Mouse (Mus musculus) MEL (cell line): ENCODE data around the gene Trex1. TPM values are rescaled to one million over a fixed set of nuclear protein-coding genes. Genes with fewer than 3 reads are reported as not detected.

ENCODE experiments used
- DNase-seq: peaks from one replicate; pipeline ENCODE4 v3.0.0; 2011; ENCODE audit warnings: low read depth, low spot score
- H3K27ac ChIP-seq: 2 replicates; pipeline ENCODE4 v1.5.1; 2012; ENCODE audit warnings: low read depth, mild to moderate bottlenecking, control low read depth, low read length, moderate library complexity; ENCODE audit not compliant: control insufficient read depth
- H3K27me3 ChIP-seq, 2 experiments: fragments of 150-350 bp in 1 of 2; sonication (generic) in 1 of 2; 2 replicates each; pipeline ENCODE4 v1.6.1; 2012; ENCODE audit warnings: low read length in 2 of 2, mild to moderate bottlenecking in 2 of 2, improper control_type of control experiment in 1 of 2, moderate library complexity in 1 of 2; ENCODE audit not compliant: insufficient read depth in 2 of 2, control insufficient read depth in 1 of 2
- H3K36me3 ChIP-seq, 2 experiments: 2 replicates each; pipeline ENCODE4 v1.6.1; 2012 to 2014; ENCODE audit warnings: low read length in 2 of 2, improper control_type of control experiment in 1 of 2, inconsistent platforms in 1 of 2, mild to moderate bottlenecking in 1 of 2; ENCODE audit not compliant: insufficient read depth in 2 of 2, control insufficient read depth in 1 of 2
- H3K4me1 ChIP-seq, 2 experiments: fragments of 150-350 bp in 1 of 2; sonication (generic) in 1 of 2; 2 replicates each; pipeline ENCODE4 v1.6.1; 2012; ENCODE audit warnings: low read length in 2 of 2, improper control_type of control experiment in 1 of 2, mild to moderate bottlenecking in 1 of 2; ENCODE audit not compliant: insufficient read depth in 2 of 2, control insufficient read depth in 1 of 2
- H3K4me3 ChIP-seq, 2 experiments: fragments of 150-350 bp in 1 of 2; sonication (generic) in 1 of 2; 2 replicates each; pipeline ENCODE4 v1.5.1; 2012; ENCODE audit warnings: low read depth in 2 of 2, low read length in 2 of 2, mild to moderate bottlenecking in 2 of 2, moderate library complexity in 2 of 2, control low read depth in 1 of 2, improper control_type of control experiment in 1 of 2; ENCODE audit not compliant: control insufficient read depth in 1 of 2, insufficient read depth in 1 of 2
- H3K79me2 ChIP-seq: 2 replicates; pipeline ENCODE4 v1.6.1; 2012; ENCODE audit warnings: mild to moderate bottlenecking, low read length, moderate library complexity; ENCODE audit not compliant: control insufficient read depth, poor library complexity, insufficient read depth
- H3K9ac ChIP-seq: 2 replicates; pipeline ENCODE4 v1.6.1; 2012; ENCODE audit warnings: low read depth, mild to moderate bottlenecking, control low read depth, low read length, moderate library complexity; ENCODE audit not compliant: control insufficient read depth, poor library complexity, severe bottlenecking
- H3K9me3 ChIP-seq: fragments of 150-350 bp; sonication (generic); replicated peaks from 2 replicates; pipeline ENCODE4 v1.6.1; 2012; ENCODE audit warnings: mild to moderate bottlenecking, low read length, improper control_type of control experiment, moderate library complexity; ENCODE audit not compliant: insufficient read depth
- BHLHE40 ChIP-seq: IDR thresholded peaks from 2 replicates; pipeline ENCODE4 v1.6.1; 2012; ENCODE audit warnings: low read depth, mild to moderate bottlenecking, inconsistent platforms, low read length, improper control_type of control experiment, borderline replicate concordance
- CHD2 ChIP-seq: IDR thresholded peaks from 2 replicates; pipeline ENCODE4 v1.6.1; 2011; ENCODE audit warnings: low read length, improper control_type of control experiment
- CTCF ChIP-seq, 3 experiments: IDR thresholded peaks in 2 of 3; conservative IDR thresholded peaks in 1 of 3; 2 replicates each; pipeline ENCODE4 v1.5.1; 2011 to 2012; ENCODE audit warnings: low read length in 3 of 3, low read depth in 2 of 3, mild to moderate bottlenecking in 2 of 3, improper control_type of control experiment in 1 of 3, inconsistent platforms in 1 of 3, mixed read lengths in 1 of 3, moderate library complexity in 1 of 3; ENCODE audit not compliant: control insufficient read depth in 1 of 3, insufficient read depth in 1 of 3, poor library complexity in 1 of 3, severe bottlenecking in 1 of 3
- ELF1 ChIP-seq: IDR thresholded peaks from 2 replicates; pipeline ENCODE4 v1.6.1; 2014; ENCODE audit warnings: low read depth, mild to moderate bottlenecking, inconsistent platforms, low read length, improper control_type of control experiment, moderate library complexity
- MAFK ChIP-seq: IDR thresholded peaks from 2 replicates; pipeline ENCODE4 v1.6.1; 2011; ENCODE audit warnings: low read depth, mild to moderate bottlenecking, low read length, improper control_type of control experiment, borderline replicate concordance
- MAX ChIP-seq: IDR thresholded peaks from 2 replicates; pipeline ENCODE4 v1.6.1; 2011; ENCODE audit warnings: low read length, improper control_type of control experiment
- MAZ ChIP-seq: IDR thresholded peaks from 2 replicates; pipeline ENCODE4 v1.6.1; 2012; ENCODE audit warnings: low read depth, mild to moderate bottlenecking, inconsistent platforms, low read length, improper control_type of control experiment
- MEF2A ChIP-seq: IDR thresholded peaks from 2 replicates; pipeline ENCODE4 v1.6.1; 2014; ENCODE audit warnings: low read depth, mild to moderate bottlenecking, inconsistent platforms, low read length, improper control_type of control experiment; ENCODE audit not compliant: poor library complexity, insufficient replicate concordance, severe bottlenecking; ENCODE audit errors: extremely low read depth
- NELFE ChIP-seq: IDR thresholded peaks from 2 replicates; pipeline ENCODE4 v1.6.1; 2011; ENCODE audit warnings: low read depth, low read length, improper control_type of control experiment
- NRF1 ChIP-seq: IDR thresholded peaks from 2 replicates; pipeline ENCODE4 v1.6.1; 2014; ENCODE audit warnings: low read depth, mild to moderate bottlenecking, inconsistent platforms, low read length, improper control_type of control experiment, moderate library complexity; ENCODE audit not compliant: poor library complexity, insufficient read depth, severe bottlenecking
- POLR2AphosphoS2 ChIP-seq: IDR thresholded peaks from 2 replicates; pipeline ENCODE4 v1.6.1; 2011; ENCODE audit warnings: low read length, improper control_type of control experiment
- RAD21 ChIP-seq: IDR thresholded peaks from 2 replicates; pipeline ENCODE4 v1.6.1; 2011; ENCODE audit warnings: mild to moderate bottlenecking, low read depth, low read length, improper control_type of control experiment
- RCOR1 ChIP-seq: IDR thresholded peaks from 2 replicates; pipeline ENCODE4 v1.6.1; 2012; ENCODE audit warnings: low read depth, mild to moderate bottlenecking, inconsistent platforms, low read length, improper control_type of control experiment
- SIN3A ChIP-seq: IDR thresholded peaks from 2 replicates; pipeline ENCODE4 v1.6.1; 2012; ENCODE audit warnings: low read length, improper control_type of control experiment, inconsistent platforms
- SMC3 ChIP-seq: IDR thresholded peaks from 2 replicates; pipeline ENCODE4 v1.6.1; 2011; ENCODE audit warnings: low read depth, low read length, improper control_type of control experiment
- TBP ChIP-seq: IDR thresholded peaks from 2 replicates; pipeline ENCODE4 v1.8.0; 2011; ENCODE audit warnings: low read depth, low read length, improper control_type of control experiment
- TCF12 ChIP-seq: IDR thresholded peaks from 2 replicates; pipeline ENCODE4 v1.6.1; 2014; ENCODE audit warnings: low read depth, mild to moderate bottlenecking, inconsistent platforms, low read length, improper control_type of control experiment, moderate library complexity
- USF1 ChIP-seq: IDR thresholded peaks from 2 replicates; pipeline ENCODE4 v1.6.1; 2014; ENCODE audit warnings: low read depth, mild to moderate bottlenecking, inconsistent platforms, low read length, improper control_type of control experiment, moderate library complexity
- ZKSCAN1 ChIP-seq: IDR thresholded peaks from 2 replicates; pipeline ENCODE4 v1.6.1; 2012; ENCODE audit warnings: low read depth, mild to moderate bottlenecking, inconsistent platforms, low read length, improper control_type of control experiment, moderate library complexity
- ZMIZ1 ChIP-seq: IDR thresholded peaks from 2 replicates; pipeline ENCODE4 v1.6.1; 2012; ENCODE audit warnings: low read depth, mild to moderate bottlenecking, inconsistent platforms, low read length, improper control_type of control experiment, moderate library complexity
- ZNF384 ChIP-seq: IDR thresholded peaks from 2 replicates; pipeline ENCODE4 v1.6.1; 2012; ENCODE audit warnings: low read depth, mild to moderate bottlenecking, inconsistent platforms, low read length, improper control_type of control experiment
- polyA plus RNA-seq, 2 experiments: library from polyadenylated mRNA; stranded (reverse) in 1 of 2; unstranded in 1 of 2; fragments of >175 nt in 1 of 2; fragments of >200 nt in 1 of 2; gene quantifications; 2 replicates each; pipeline versions ENCODE4 v1.2.1 to v1.2.4; 2012; ENCODE audit warnings: low replicate concordance in 2 of 2, low read depth in 1 of 2; ENCODE audit not compliant: insufficient read length in 2 of 2, insufficient read depth in 1 of 2, missing spikeins in 1 of 2
- total RNA-seq: library from RNA; depleted of rRNA; stranded (reverse); fragments of 300-350 nt; gene quantifications from 2 replicates; pipeline ENCODE4 v1.2.3, GENCODE M21; 2012

Trex1 gene
- total and polyA plus RNA-seq, 3 experiments = 8.9 to 17.0 TPM; not detected in 1

- TF ChIP-seq TBP (peak; percentile 55; the same call in 1 of the 2 replicates), SMC3 (no peak), CHD2 (no peak), SIN3A (peak; percentile 86), TCF12 (0 out of 2 replicates have a peak, but pooled peaks have one; percentile 12), NRF1 (no peak)
Observed at GRCm38 (mm10) chr9:109073661-109074573, 14.4 kb upstream of the Trex1 start, which contains the start of gene Atrip (continued).

GRCm38 (mm10) chr9:109068095-109068735 is 8.7 kb upstream of the Trex1 start:
- H3K27me3 ChIP-seq = no peaks in the 10 kb centered on the region
- peaks cover 10% of the 10 kb centered on the region for H3K79me2 ChIP-seq
- H3K4me1 ChIP-seq = peaks cover 0 to 6% of the 10 kb centered on the region in 2 experiments; a peak in 1 of 4 replicates
- peak; percentile 4 for TF ChIP-seq RAD21
- TF ChIP-seq MAX = no peak
- peak in 1 of 3 experiments; percentile 28; a peak in 3 of 6 replicates for TF ChIP-seq CTCF (IDR thresholded peaks at IDR 0.05 in 2 of 3, conservative IDR thresholded peaks at IDR 0.05 in 1 of 3; ENCODE audit: control insufficient read depth in 1 of 3, insufficient read depth in 1 of 3, low read depth in 2 of 3, low read length in 3 of 3, poor library complexity in 1 of 3, severe bottlenecking in 1 of 3)
- peak; percentile 33; the same call in 1 of the 2 replicates for TF ChIP-seq SMC3
- TF ChIP-seq MEF2A = no peak
- H3K9ac ChIP-seq = no peak overlapping the region
- no peak for DNase-seq
- peaks cover 7 to 8% of the 10 kb centered on the region in 2 experiments for H3K36me3 ChIP-seq
- no peaks in the 10 kb centered on the region for H3K9me3 ChIP-seq
- H3K27ac ChIP-seq = no peak overlapping the region
- no peak overlapping the region for H3K4me3 ChIP-seq

- H3K9me3 ChIP-seq = no peaks in the 10 kb centered on the region
- H3K79me2 ChIP-seq = peaks cover 2% of the 10 kb centered on the region
- no peak overlapping the region for H3K4me3 ChIP-seq
- TF ChIP-seq RCOR1 (no peak), ZNF384 (no peak), POLR2AphosphoS2 (no peak), SIN3A (no peak), CHD2 (no peak), USF1 (no peak), NRF1 (no peak), SMC3 (no peak), MAZ (no peak), ZKSCAN1 (no peak), MAFK (no peak), TCF12 (no peak), NELFE (no peak), ZMIZ1 (no peak), ELF1 (no peak), BHLHE40 (no peak)
- H3K4me1 ChIP-seq = peaks cover 3 to 22% of the 10 kb centered on the region in 2 experiments
- DNase-seq = no peak
- no peaks in the 10 kb centered on the region for H3K27me3 ChIP-seq
- no peak overlapping the region for H3K9ac ChIP-seq
- no peak overlapping the region for H3K27ac ChIP-seq
- H3K36me3 ChIP-seq = peaks cover 0 to 18% of the 10 kb centered on the region in 2 experiments; a peak in 3 of 4 replicates
Observed at GRCm38 (mm10) chr9:109060898-109061295, 1.4 kb upstream of the Trex1 start.
